Mouse (Mus musculus) midbrain, embryonic 11.5 days (tissue): Measurements from ENCODE around the gene Olfr1491. TPM values are rescaled to one million over a fixed set of nuclear protein-coding genes. Genes with fewer than 3 reads are reported as not detected.

Experiments used
- ATAC-seq: fragments of 200-750 bp; cut with Nextera tagmentation; 2 replicates; pipeline ENCODE4 v1.8.0; 2017; ENCODE audit warnings: moderate TSS enrichment, moderate library complexity; ENCODE audit not compliant: low FRiP score
- DNase-seq: peaks from one replicate; pipeline ENCODE4 v3.0.0; 2015; ENCODE audit warnings: low spot score; ENCODE audit errors: missing footprints
- H3K27ac ChIP-seq: fragments of 300-500 bp; sonication (generic); 2 replicates; pipeline ENCODE4 v1.5.1; 2014; ENCODE audit warnings: low read depth, low read length
- H3K27me3 ChIP-seq: fragments of 300-500 bp; sonication (generic); 2 replicates; pipeline ENCODE4 v1.6.1; 2014; ENCODE audit warnings: mild to moderate bottlenecking, low read length, moderate library complexity, mixed read lengths; ENCODE audit not compliant: control insufficient read depth, insufficient read depth
- H3K36me3 ChIP-seq: fragments of 300-500 bp; sonication (generic); 2 replicates; pipeline ENCODE4 v1.6.1; 2014; ENCODE audit warnings: mild to moderate bottlenecking, low read length, moderate library complexity, mixed read lengths; ENCODE audit not compliant: control insufficient read depth, insufficient read depth
- H3K4me1 ChIP-seq: fragments of 300-500 bp; sonication (generic); 2 replicates; pipeline ENCODE4 v1.6.1; 2014; ENCODE audit warnings: low read length; ENCODE audit not compliant: control insufficient read depth, insufficient read depth
- H3K4me2 ChIP-seq: fragments of 300-500 bp; sonication (generic); 2 replicates; pipeline ENCODE4 v1.6.1; 2014; ENCODE audit warnings: mild to moderate bottlenecking, moderate library complexity
- H3K4me3 ChIP-seq: fragments of 300-500 bp; sonication (generic); 2 replicates; pipeline ENCODE4 v1.5.1; 2014; ENCODE audit warnings: low read depth, low read length
- H3K9ac ChIP-seq: fragments of 300-500 bp; sonication (generic); 2 replicates; pipeline ENCODE4 v1.6.1; 2014; ENCODE audit warnings: low read length
- H3K9me3 ChIP-seq: fragments of 300-500 bp; sonication (generic); 2 replicates; pipeline ENCODE4 v1.6.1; 2016; ENCODE audit warnings: low read length; ENCODE audit not compliant: control insufficient read depth
- WGBS: fragments of 180-500 bp; shearing (Covaris S2); extraction: QIAGEN DNeasy Blood & Tissue Kit; methylation state at CpG from one replicate; pipeline ENCODE4 v1.1.7; 2014; 5-methylcytosine and 5-hydroxymethylcytosine counted together
- polyA plus RNA-seq: library from polyadenylated mRNA; unstranded; fragments of >200 nt; fragmentation: Nextera tagmentation; extraction: Ambion mirVana; gene quantifications from 2 replicates; pipeline ENCODE4 v1.2.1, GENCODE M21; 2014

The Olfr1491 gene
- polyA plus RNA-seq, result not detected in 2 replicates

DNA sequence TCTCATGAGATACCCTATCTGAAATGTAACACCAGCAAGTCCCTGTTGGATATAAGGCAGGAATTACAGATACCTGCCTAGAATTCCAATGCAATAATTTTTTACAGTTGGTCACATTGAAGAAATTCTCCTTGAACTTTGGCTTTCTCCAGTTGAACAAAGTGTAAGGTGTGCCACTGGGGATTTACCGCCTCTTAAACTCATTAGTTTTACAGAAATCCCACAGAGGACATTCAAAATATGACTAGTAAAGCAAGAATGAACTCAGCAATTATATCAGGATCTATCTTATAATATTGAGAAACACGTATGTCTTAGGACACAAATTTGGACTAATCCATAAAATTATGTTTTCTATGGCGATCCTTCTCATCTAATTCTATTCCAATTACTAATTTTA lies at the start of gene Olfr1491:
TSS of gene Olfr1491 (plus strand) at position 301 of the 400 bp plus-strand sequence.
- Histone ChIP-seq H3K4me3 (no peak within 1 kb of the TSS), H3K9me3 (no peaks in the 10 kb centered on the region), H3K36me3 (no peaks in the 10 kb centered on the region), H3K27me3 (no peaks in the 10 kb centered on the region), H3K27ac (no peak within 1 kb of the TSS), H3K4me2 (no peak within 1 kb of the TSS), H3K9ac (no peak within 1 kb of the TSS), H3K4me1 (no peaks in the 10 kb centered on the region)
- 76% methylated on average over 3 of the region's 3 CpGs for WGBS
- no peak for ATAC-seq
- DNase-seq, result no peak

DNA sequence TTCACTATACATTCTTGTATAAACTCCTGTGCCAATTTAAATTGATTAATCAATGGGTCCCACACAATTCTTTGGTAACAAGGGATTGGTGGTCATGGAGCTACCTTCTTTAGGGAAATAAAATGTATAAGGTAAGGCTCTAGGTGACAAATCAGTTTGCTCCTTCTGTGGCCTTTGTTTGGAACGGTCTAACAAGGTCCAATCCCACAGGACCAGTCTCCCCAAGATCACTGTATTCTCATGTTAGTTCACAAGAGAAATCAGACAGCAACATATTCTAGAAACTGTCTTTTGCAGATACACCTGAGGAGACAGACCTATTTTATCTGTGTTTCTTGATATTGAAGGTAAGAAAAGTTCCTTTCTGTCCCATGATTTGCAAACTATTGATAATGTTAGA lies 46.3 kb upstream of the Olfr1491 start, which contains the start of gene Olfr1490:
TSS of gene Olfr1490 (plus strand) at position 301 of the 400 bp plus-strand sequence.
- H3K36me3 ChIP-seq, result no peaks in the 10 kb centered on the region
- no peak within 1 kb of the TSS for H3K4me2 ChIP-seq
- no peak for DNase-seq
- WGBS, result 67% methylated on average over 1 of the region's 1 CpGs
- H3K9me3 ChIP-seq, result peaks cover 8% of the 10 kb centered on the region; the same call in 1 of the 2 replicates
- H3K4me3 ChIP-seq, result no peak within 1 kb of the TSS
- no peak for ATAC-seq
- H3K27me3 ChIP-seq, result no peaks in the 10 kb centered on the region
- H3K9ac ChIP-seq, result no peak within 1 kb of the TSS
- H3K4me1 ChIP-seq, result no peaks in the 10 kb centered on the region
- H3K27ac ChIP-seq, result no peak within 1 kb of the TSS

DNA sequence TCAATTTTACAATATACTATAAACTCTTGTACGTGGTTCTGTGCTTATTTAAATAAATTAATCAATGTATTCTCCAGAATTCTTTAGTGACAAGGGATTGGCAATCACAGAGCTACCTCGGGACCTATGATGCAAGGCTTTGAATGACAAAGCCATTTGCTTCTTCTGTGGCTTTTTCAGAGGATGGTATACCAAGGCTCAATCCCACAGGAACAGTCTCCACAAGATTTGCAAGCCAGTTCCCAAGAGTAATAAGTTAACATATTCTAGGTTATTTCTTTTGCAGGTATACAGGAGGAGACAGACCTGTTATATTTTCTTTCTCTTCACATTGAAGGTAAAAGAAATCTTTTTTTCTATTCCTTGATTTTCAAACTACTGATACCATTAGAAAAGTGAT lies 25.9 kb downstream of the Olfr1491 start, which contains the start of gene Olfr1493-ps1:
TSS of gene Olfr1493-ps1 (plus strand) at position 301 of the 400 bp plus-strand sequence.
- no peaks in the 10 kb centered on the region for H3K9me3 ChIP-seq
- no peaks in the 10 kb centered on the region for H3K27me3 ChIP-seq
- H3K4me3 ChIP-seq, result no peak within 1 kb of the TSS
- H3K27ac ChIP-seq, result no peak within 1 kb of the TSS
- ATAC-seq (no peak), DNase-seq (no peak)
- WGBS, result 59% methylated on average over 2 of the region's 2 CpGs
- no peaks in the 10 kb centered on the region for H3K4me1 ChIP-seq
- no peak within 1 kb of the TSS for H3K4me2 ChIP-seq
- H3K36me3 ChIP-seq, result no peaks in the 10 kb centered on the region
- H3K9ac ChIP-seq, result no peak within 1 kb of the TSS

DNA sequence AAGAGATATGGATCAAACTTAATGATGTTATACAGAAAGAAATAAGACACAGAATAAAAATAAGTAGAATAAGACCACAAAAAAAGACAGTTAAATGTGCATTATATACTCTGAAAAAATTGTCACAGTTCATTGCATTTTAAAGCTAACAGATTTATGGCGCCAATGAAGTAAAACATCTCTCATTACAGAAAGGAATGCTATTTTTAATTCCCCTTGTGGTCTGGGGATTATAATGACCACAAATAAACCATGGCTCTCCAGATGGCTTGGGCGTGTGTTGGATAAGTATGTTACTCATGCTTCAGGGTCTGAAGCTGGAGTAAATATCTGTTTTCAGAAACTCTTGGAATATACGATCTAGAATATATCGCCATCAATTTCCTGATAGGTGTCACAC lies 42.4 kb downstream of the Olfr1491 start, which contains the start of gene Olfr1494:
TSS of gene Olfr1494 (plus strand) at position 301 of the 400 bp plus-strand sequence.
- WGBS, result 87% methylated on average over 4 of the region's 4 CpGs
- no peaks in the 10 kb centered on the region for H3K9me3 ChIP-seq
- no peak within 1 kb of the TSS for H3K9ac ChIP-seq
- H3K27me3 ChIP-seq, result no peaks in the 10 kb centered on the region
- H3K27ac ChIP-seq, result no peak within 1 kb of the TSS
- ATAC-seq (no peak), DNase-seq (no peak)
- no peaks in the 10 kb centered on the region for H3K36me3 ChIP-seq
- no peaks in the 10 kb centered on the region for H3K4me1 ChIP-seq
- H3K4me3 ChIP-seq, result no peak within 1 kb of the TSS
- no peak within 1 kb of the TSS for H3K4me2 ChIP-seq

DNA sequence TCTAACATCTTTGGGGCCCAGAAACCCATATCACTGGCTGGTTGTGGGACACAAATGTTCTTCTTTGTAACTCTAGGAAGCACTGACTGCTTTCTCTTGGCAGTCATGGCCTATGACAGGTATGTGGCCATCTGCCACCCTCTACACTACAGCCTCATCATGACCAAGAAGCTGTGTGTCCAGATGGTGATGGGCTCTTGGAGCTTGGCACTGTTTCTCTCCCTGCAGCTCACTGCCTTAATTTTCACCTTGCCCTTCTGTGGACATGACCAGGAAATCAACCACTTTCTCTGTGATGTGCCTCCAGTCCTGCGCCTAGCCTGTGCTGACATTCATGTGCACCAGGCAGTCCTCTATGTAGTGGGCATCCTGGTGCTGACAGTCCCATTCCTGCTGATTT lies 52.3 kb downstream of the Olfr1491 start:
- WGBS, result 82% methylated on average over 1 of the region's 1 CpGs
- ATAC-seq, result no peak
- H3K4me2 ChIP-seq, result no peak overlapping the region
- no peak overlapping the region for H3K4me3 ChIP-seq
- no peaks in the 10 kb centered on the region for H3K9me3 ChIP-seq
- no peak for DNase-seq
- H3K4me1 ChIP-seq, result no peaks in the 10 kb centered on the region
- no peak overlapping the region for H3K27ac ChIP-seq
- H3K9ac ChIP-seq, result no peak overlapping the region
- H3K36me3 ChIP-seq, result no peaks in the 10 kb centered on the region
- H3K27me3 ChIP-seq, result no peaks in the 10 kb centered on the region

Other genes with a start within 250 kb of the Olfr1491 start
- not detected in 2 replicates for gene Olfr1472, start 241.2 kb upstream of the Olfr1491 start, polyA plus RNA-seq
- not detected in 2 replicates for gene Olfr1474, start 227.7 kb upstream of the Olfr1491 start, polyA plus RNA-seq
- gene Olfr1475, start 217.1 kb upstream of the Olfr1491 start, polyA plus RNA-seq, result not detected in 2 replicates
- gene Olfr1477, start 196.7 kb upstream of the Olfr1491 start, polyA plus RNA-seq, result not detected in 2 replicates
- not detected in 2 replicates for gene Olfr1480, start 169.4 kb upstream of the Olfr1491 start, polyA plus RNA-seq
- gene Olfr1484, start 113.8 kb upstream of the Olfr1491 start, polyA plus RNA-seq, result not detected in 2 replicates
- not detected in 2 replicates for gene Olfr1487, start 79.9 kb upstream of the Olfr1491 start, polyA plus RNA-seq
- not detected in 2 replicates for gene Olfr1489, start 65.6 kb upstream of the Olfr1491 start, polyA plus RNA-seq
- not detected in 2 replicates for gene Olfr1490, start 46.2 kb upstream of the Olfr1491 start, polyA plus RNA-seq
- not detected in 2 replicates for gene Olfr1493-ps1, start 26.0 kb downstream of the Olfr1491 start, polyA plus RNA-seq
- gene Olfr1494, start 42.5 kb downstream of the Olfr1491 start, polyA plus RNA-seq, result not detected in 2 replicates
- not detected in 2 replicates for gene Olfr1495, start 67.3 kb downstream of the Olfr1491 start, polyA plus RNA-seq
- not detected in 2 replicates for gene Olfr1496, start 80.6 kb downstream of the Olfr1491 start, polyA plus RNA-seq
- gene Olfr1497, start 100.9 kb downstream of the Olfr1491 start, polyA plus RNA-seq, result not detected in 2 replicates
- not detected in 2 replicates for gene Olfr1499, start 122.2 kb downstream of the Olfr1491 start, polyA plus RNA-seq
- gene Olfr1500, start 133.2 kb downstream of the Olfr1491 start, polyA plus RNA-seq, result not detected in 2 replicates
- gene Olfr1501, start 153.4 kb downstream of the Olfr1491 start, polyA plus RNA-seq, result not detected in 2 replicates
- not detected in 2 replicates for gene Olfr1502, start 164.5 kb downstream of the Olfr1491 start, polyA plus RNA-seq
- not detected in 2 replicates for gene Olfr1504, start 200.7 kb downstream of the Olfr1491 start, polyA plus RNA-seq
- not detected in 2 replicates for gene Olfr1505, start 216.3 kb downstream of the Olfr1491 start, polyA plus RNA-seq